8 mouse cellular contexts compared by ENCODE assay signal in the genomic region with DNA sequence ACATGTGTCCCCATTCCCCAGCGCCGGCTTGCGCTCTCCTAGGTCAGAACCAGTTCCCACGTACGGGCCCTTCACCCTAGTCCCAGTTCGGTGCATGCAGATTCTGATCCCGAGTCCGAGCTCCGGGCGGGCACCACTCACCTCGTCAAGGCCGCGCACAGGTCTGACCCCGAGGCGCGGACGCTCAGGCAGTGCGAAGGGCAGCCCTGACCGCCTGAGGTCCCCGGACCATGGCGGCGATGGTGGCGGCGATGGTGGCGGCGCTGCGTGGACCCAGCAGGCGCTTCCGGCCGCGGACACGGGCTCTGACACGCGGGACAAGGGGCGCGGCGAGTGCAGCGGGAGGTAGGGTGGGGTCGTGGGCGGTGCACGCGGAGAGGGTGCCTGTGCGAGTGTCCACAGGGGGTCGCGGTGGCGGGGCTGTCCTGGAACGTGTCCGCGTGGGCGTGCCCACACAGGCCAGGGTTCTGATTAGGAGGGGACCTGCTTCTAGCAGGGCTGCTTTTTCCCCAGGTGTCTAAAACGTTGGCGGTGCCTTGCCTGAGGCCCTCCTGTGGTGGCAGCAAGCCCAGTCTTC. TPM values are rescaled to one million over a fixed set of nuclear protein-coding genes. Genes with fewer than 3 reads are reported as not detected.
DNase-seq lines count a peak whose midpoint lies in the region; ATAC-seq lines count a peak whose summit lies in the region.

Txnrd2 (plus strand) TSS at position 170 of the 577 bp plus-strand sequence.

- no peaks in the 10 kb centered on the region for H3K9me3 ChIP-seq in intestine, embryonic 14.5 days (ENCODE audit: control insufficient read depth, low read length)
- H3K9me3 ChIP-seq in midbrain, embryonic 10.5 days (replicated peaks): no peaks in the 10 kb centered on the region

- peak within 1 kb of the TSS; percentile 91 for H3K4me2 ChIP-seq in intestine, embryonic 14.5 days (ENCODE audit: low read length)

- peak within 1 kb of the TSS; percentile 82 for H3K9ac ChIP-seq in intestine, embryonic 14.5 days (ENCODE audit: low read length)

- ATAC-seq in intestine, embryonic 14.5 days (replicated peaks; ENCODE audit: low FRiP score, low TSS enrichment, low read depth): peak; percentile 81

- intact Hi-C loops in left cerebral cortex, postnatal 36 days (cut with DNase I): no loop called here

- WGBS in intestine, embryonic 14.5 days: under 1% methylated on average over 52 of the region's 52 CpGs
- WGBS in midbrain, embryonic 10.5 days: under 1% methylated on average over 52 of the region's 52 CpGs

- no peaks in the 10 kb centered on the region for H3K27me3 ChIP-seq in intestine, embryonic 14.5 days (replicated peaks; ENCODE audit: control insufficient read depth, insufficient read depth, low read length)
- H3K27me3 ChIP-seq in midbrain, embryonic 10.5 days (ENCODE audit: low read depth, poor library complexity, severe bottlenecking): no peaks in the 10 kb centered on the region

- H3K4me1 ChIP-seq in intestine, embryonic 14.5 days (replicated peaks; ENCODE audit: control insufficient read depth, insufficient read depth, low read length): peaks cover 21% of the 10 kb centered on the region
- H3K4me1 ChIP-seq in midbrain, embryonic 10.5 days: peaks cover 35% of the 10 kb centered on the region

- peaks cover 16% of the 10 kb centered on the region for H3K36me3 ChIP-seq in intestine, embryonic 14.5 days (ENCODE audit: control insufficient read depth, insufficient read depth, low read length)
- H3K36me3 ChIP-seq in midbrain, embryonic 10.5 days: peaks cover 31% of the 10 kb centered on the region

- H3K4me3 ChIP-seq in intestine, embryonic 14.5 days (ENCODE audit: low read depth, low read length): peak within 1 kb of the TSS; percentile 89
- peak within 1 kb of the TSS; percentile 98 for H3K4me3 ChIP-seq in midbrain, embryonic 10.5 days

- H3K27ac ChIP-seq in intestine, embryonic 14.5 days (ENCODE audit: low read depth): peak within 1 kb of the TSS; percentile 30; the same call in 1 of the 2 replicates
- peak within 1 kb of the TSS; percentile 97 for H3K27ac ChIP-seq in midbrain, embryonic 10.5 days (replicated peaks)

- peak; percentile 63 for DNase-seq in adipocyte (ENCODE audit: low spot score)
- DNase-seq in embryo, embryonic 10 days (ENCODE audit: low spot score): peak; percentile 84
- DNase-seq in gastrocnemius, postnatal 25 days: peak; percentile 76
- DNase-seq in intestine, embryonic 14.5 days (ENCODE audit: low spot score): peak; percentile 86
- DNase-seq in left cerebral cortex, postnatal 36 days (ENCODE audit: low spot score in 2 of 2): peak; percentile 78 to 82
- peak; percentile 81 for DNase-seq in midbrain, embryonic 10.5 days (ENCODE audit: low spot score)
- DNase-seq in right cerebral cortex, postnatal 36 days (ENCODE audit: low spot score in 2 of 2): peak; percentile 72 to 77
- DNase-seq in yolk sac, embryonic 10.5 days (ENCODE audit: low spot score): peak; percentile 77

RNA-seq across cellular contexts. Expression of gene Txnrd2, which starts in this region (rescaled TPM):
- 10 to 100 TPM; 16.0 to 16.9 TPM for total RNA-seq in gastrocnemius, postnatal 25 days (2021)
- polyA plus RNA-seq in intestine, embryonic 14.5 days (2014; fragmentation: Nextera tagmentation; extraction: Ambion mirVana): 17.0 and 17.4 TPM in 2 replicates
- 10 to 100 TPM; 21.7 TPM for total RNA-seq in left cerebral cortex, postnatal 36 days (2021)
- polyA plus RNA-seq in midbrain, embryonic 10.5 days (2016; fragmentation: Nextera tagmentation; extraction: Ambion mirVana): 30.6 and 30.7 TPM in 2 replicates

Comparison
In these comparisons a context has a peak if more than half of its experiments do, and no peak if none do; other contexts are left out.
1. Peak in every context shown above with its lines: DNase-seq, ATAC-seq, H3K4me3 ChIP-seq and H3K27ac ChIP-seq.